Mouse (Mus musculus) testis, postnatal 14 days (tissue): ENCODE results near the gene Cradd.
A peak's percentile ranks its signal among the peaks of the same experiment; 100 is the strongest.

Experiments
- DNase-seq: peaks from one replicate; pipeline ENCODE4 v3.0.0; 2021; ENCODE audit warnings: low spot score

The Cradd gene

GRCm38 (mm10) chr10:95200323-95200722 lies 123.6 kb downstream of the Cradd start:
- DNase-seq = peak; percentile 56

GRCm38 (mm10) chr10:95199541-95200269 lies 124.2 kb downstream of the Cradd start:
- no peak for DNase-seq

GRCm38 (mm10) chr10:95197377-95197776 lies 126.6 kb downstream of the Cradd start:
- DNase-seq = no peak

GRCm38 (mm10) chr10:95195719-95196118 lies 128.2 kb downstream of the Cradd start:
- DNase-seq = no peak

GRCm38 (mm10) chr10:95194776-95195175 lies 129.2 kb downstream of the Cradd start:
- no peak for DNase-seq

GRCm38 (mm10) chr10:95193875-95194281 lies 130.1 kb downstream of the Cradd start:
- no peak for DNase-seq

- DNase-seq = no peak
These were observed 132.1 kb downstream of the Cradd start for GRCm38 (mm10) chr10:95191881-95192280.

- DNase-seq = no peak
These were observed 132.7 kb downstream of the Cradd start for GRCm38 (mm10) chr10:95191151-95191655.

GRCm38 (mm10) chr10:95189550-95190211 lies 134.3 kb downstream of the Cradd start:
- DNase-seq = no peak

- no peak for DNase-seq
These were observed 139.7 kb downstream of the Cradd start for GRCm38 (mm10) chr10:95184210-95184609.

- peak; percentile 51 for DNase-seq
These were observed 140.9 kb downstream of the Cradd start for GRCm38 (mm10) chr10:95183051-95183450.

GRCm38 (mm10) chr10:95182405-95182804 lies 141.5 kb downstream of the Cradd start:
- no peak for DNase-seq

GRCm38 (mm10) chr10:95181553-95181952 lies 142.4 kb downstream of the Cradd start:
- DNase-seq = no peak

- DNase-seq = no peak
These were observed 143.0 kb downstream of the Cradd start for GRCm38 (mm10) chr10:95180900-95181299.

GRCm38 (mm10) chr10:95180177-95180576 lies 143.8 kb downstream of the Cradd start:
- DNase-seq = no peak

GRCm38 (mm10) chr10:95178785-95179184 lies 145.1 kb downstream of the Cradd start:
- no peak for DNase-seq

- no peak for DNase-seq
These were observed 148.4 kb downstream of the Cradd start for GRCm38 (mm10) chr10:95175423-95176120.

- no peak for DNase-seq
These were observed 149.7 kb downstream of the Cradd start for GRCm38 (mm10) chr10:95174260-95174659.

- no peak for DNase-seq
These were observed 153.1 kb downstream of the Cradd start for GRCm38 (mm10) chr10:95170721-95171354.

- no peak for DNase-seq
These were observed 159.0 kb downstream of the Cradd start for GRCm38 (mm10) chr10:95164949-95165348.

- no peak for DNase-seq
These were observed 161.1 kb downstream of the Cradd start for GRCm38 (mm10) chr10:95162691-95163374.
